Mouse (Mus musculus): Measurements from ENCODE around the gene Fbxl13.

DNA sequence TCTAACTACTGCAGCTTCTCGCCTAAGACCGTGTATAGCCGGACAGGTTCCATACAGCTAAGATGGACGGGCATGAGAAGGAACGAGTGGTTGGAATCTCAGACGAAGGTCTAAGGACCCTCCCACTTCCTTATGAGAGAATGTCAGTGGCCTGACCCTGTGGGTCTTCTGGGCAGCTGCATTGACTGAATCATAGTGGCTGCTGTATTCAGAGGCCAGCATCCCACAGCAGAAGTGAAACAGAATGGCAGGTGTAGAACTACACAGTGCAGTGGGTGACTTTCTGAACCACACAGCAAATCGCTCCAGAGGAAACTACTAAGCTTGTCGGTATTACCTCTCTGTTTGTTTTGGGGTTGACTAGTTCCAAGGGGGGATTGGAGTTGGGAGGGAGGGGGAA, 140.3 kb downstream of the Fbxl13 start:
- TF ChIP-seq CHD2 (IDR thresholded peaks at IDR 0.05; ENCODE audit: low read depth, low read length), result no peak
- TF ChIP-seq ZNF384 (IDR thresholded peaks at IDR 0.05; ENCODE audit: low read depth, low read length), result no peak
- no peak for TF ChIP-seq MAFK (IDR thresholded peaks at IDR 0.05; ENCODE audit: insufficient read depth, low read depth, low read length)
- no peak for TF ChIP-seq HCFC1 (IDR thresholded peaks at IDR 0.05; ENCODE audit: borderline replicate concordance, insufficient read depth, low read length)
- no peak for TF ChIP-seq ZC3H11A (IDR thresholded peaks at IDR 0.05; ENCODE audit: borderline replicate concordance, low read depth, low read length)
